Comparison of ENCODE assay signal across 17 mouse cellular contexts in the genomic region with DNA sequence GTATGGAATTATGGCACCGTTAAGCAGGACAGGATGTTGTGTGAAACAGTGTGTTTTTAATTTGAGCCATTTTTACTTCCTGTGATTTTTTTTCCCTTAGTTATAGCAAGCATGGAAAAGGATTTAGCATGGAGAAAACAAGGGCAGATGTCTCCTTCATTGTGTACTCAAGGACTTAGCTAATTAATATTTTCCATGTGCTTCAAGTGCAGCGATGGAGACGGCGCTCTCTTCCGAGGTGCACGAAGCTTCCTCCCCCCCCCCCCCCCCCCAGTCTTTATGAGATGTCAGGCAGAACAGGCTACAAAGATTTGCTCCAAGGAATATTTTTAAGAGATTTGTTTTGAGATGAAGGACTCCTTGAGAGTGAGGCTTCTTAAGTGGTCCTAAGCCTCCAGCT.
"Had no signal": no experiment of that assay in that cellular context is flagged by ENCODE, and none has a peak within 500 bp of the region (broad histone marks: within the 10 kb centered on the region; RNA-seq: fewer than 3 reads in every experiment).

No protein-coding gene starts in this region.

- H3K4me2 ChIP-seq: kidney, embryonic 15.5 days; limb, embryonic 12.5 days; liver, embryonic 13.5 days; lung, embryonic 15.5 days; midbrain, embryonic 12.5 days; neural tube, embryonic 13.5 days had no signal

- H3K27me3 ChIP-seq: kidney, embryonic 15.5 days; limb, embryonic 12.5 days; liver, embryonic 13.5 days; lung, embryonic 15.5 days; midbrain, embryonic 12.5 days; neural tube, embryonic 13.5 days had no signal

- H3K9ac ChIP-seq: kidney, embryonic 15.5 days; limb, embryonic 12.5 days; liver, embryonic 13.5 days; liver, postnatal 0 days; lung, embryonic 15.5 days; midbrain, embryonic 12.5 days; neural tube, embryonic 13.5 days had no signal

- H3K4me1 ChIP-seq: kidney, embryonic 15.5 days; liver, embryonic 13.5 days; lung, embryonic 15.5 days; midbrain, embryonic 12.5 days; neural tube, embryonic 13.5 days had no signal

- H3K4me3 ChIP-seq: kidney, embryonic 15.5 days; limb, embryonic 12.5 days; liver, embryonic 13.5 days; lung, embryonic 15.5 days; midbrain, embryonic 12.5 days; neural tube, embryonic 13.5 days had no signal

- H3K9me3 ChIP-seq: kidney, embryonic 15.5 days; limb, embryonic 12.5 days; liver, embryonic 13.5 days; lung, embryonic 15.5 days; midbrain, embryonic 12.5 days had no signal

- H3K36me3 ChIP-seq: kidney, embryonic 15.5 days; limb, embryonic 12.5 days; liver, embryonic 13.5 days; lung, embryonic 15.5 days; midbrain, embryonic 12.5 days; neural tube, embryonic 13.5 days had no signal

- H3K27ac ChIP-seq: kidney, embryonic 15.5 days; limb, embryonic 12.5 days; liver, embryonic 13.5 days; lung, embryonic 15.5 days; midbrain, embryonic 12.5 days; neural tube, embryonic 13.5 days had no signal

- DNase-seq: kidney, postnatal 14 days; layer of hippocampus, adult 9-11 months; layer of hippocampus, postnatal 36 days; liver; liver, embryonic 13.5 days; liver, postnatal 0 days; retina, postnatal 1 day; right cerebral cortex, postnatal 4 days; spleen, adult 18-20 months; thymus, adult 18-20 months; thymus, postnatal 14 days had no signal

- ATAC-seq: liver, postnatal 0 days; midbrain, embryonic 16.5 days had no signal
